In genomic region chr1:133596298-133597007, GRCm38 (mm10) we compare ENCODE assay signal across 9 mouse cellular contexts. TPM values are rescaled to one million over a fixed set of nuclear protein-coding genes. Genes with fewer than 3 reads are reported as not detected.
DNase-seq lines count a peak whose midpoint lies in the region; ATAC-seq lines count a peak whose summit lies in the region.
"Had no signal": no experiment of that assay in that cellular context is flagged by ENCODE, and none has a peak within 500 bp of the region (broad histone marks: within the 10 kb centered on the region; RNA-seq: fewer than 3 reads in every experiment).

No protein-coding gene starts in this region.

- H3K27ac ChIP-seq in heart, embryonic 11.5 days (ENCODE audit: low read depth, low read length), result no peak overlapping the region
- H3K27ac ChIP-seq in forebrain, embryonic 16.5 days (ENCODE audit: low read length), result peak overlapping the region; percentile 45

- DNase-seq in heart, postnatal 4 days, result peak; percentile 38
- peak; percentile 25 for DNase-seq in ZHBTc4 (ENCODE audit: low read depth, low spot score)
- DNase-seq in lung, postnatal 36 days, result peak; percentile 16
- DNase-seq in adrenal gland, postnatal 25 days, result no peak
- DNase-seq in adrenal gland, postnatal 36 days, result no peak

- no peak overlapping the region for H3K4me2 ChIP-seq in heart, embryonic 11.5 days
- no peak overlapping the region for H3K4me2 ChIP-seq in forebrain, embryonic 16.5 days (ENCODE audit: low read length)

- no peaks in the 10 kb centered on the region for H3K27me3 ChIP-seq in heart, embryonic 11.5 days (ENCODE audit: control insufficient read depth, insufficient read depth, low read length)
- no peaks in the 10 kb centered on the region for H3K27me3 ChIP-seq in forebrain, embryonic 16.5 days (replicated peaks; ENCODE audit: control insufficient read depth, insufficient read depth, low read length)

- WGBS in heart, embryonic 11.5 days (ENCODE audit: insufficient replicate concordance), result 25% methylated on average over 4 of the region's 4 CpGs
- WGBS in forebrain, embryonic 16.5 days, result 3% methylated on average over 4 of the region's 4 CpGs

- ATAC-seq in heart, embryonic 11.5 days (replicated peaks; ENCODE audit: insufficient number of reproducible peaks, low FRiP score, low TSS enrichment), result no peak
- ATAC-seq in forebrain, embryonic 16.5 days, result peak; percentile 85
- no peak for ATAC-seq in megakaryocyte-erythroid progenitor cell, adult 5-6 weeks (replicated peaks; ENCODE audit: low FRiP score, low TSS enrichment, poor library complexity, severe bottlenecking)

- no peaks in the 10 kb centered on the region for H3K36me3 ChIP-seq in heart, embryonic 11.5 days (ENCODE audit: control insufficient read depth, insufficient read depth, low read length)
- H3K36me3 ChIP-seq in forebrain, embryonic 16.5 days (ENCODE audit: control insufficient read depth, insufficient read depth), result no peaks in the 10 kb centered on the region

- H3K4me3 ChIP-seq in heart, embryonic 11.5 days (ENCODE audit: low read depth, low read length), result no peak overlapping the region
- H3K4me3 ChIP-seq in forebrain, embryonic 16.5 days (replicated peaks; ENCODE audit: low read length), result no peak overlapping the region
- H3K4me3 ChIP-seq: myocyte had no signal

- H3K9ac ChIP-seq in heart, embryonic 11.5 days (ENCODE audit: low read depth, low read length), result no peak overlapping the region
- no peak overlapping the region for H3K9ac ChIP-seq in forebrain, embryonic 16.5 days (replicated peaks; ENCODE audit: low read depth, low read length)

- no peaks in the 10 kb centered on the region for H3K4me1 ChIP-seq in heart, embryonic 11.5 days (ENCODE audit: control insufficient read depth, insufficient read depth, low read length)
- H3K4me1 ChIP-seq in forebrain, embryonic 16.5 days (replicated peaks; ENCODE audit: control insufficient read depth, insufficient read depth, low read length), result peaks cover 6% of the 10 kb centered on the region

- no peaks in the 10 kb centered on the region for H3K9me3 ChIP-seq in heart, embryonic 11.5 days (replicated peaks; ENCODE audit: control insufficient read depth, low read length)
- no peaks in the 10 kb centered on the region for H3K9me3 ChIP-seq in forebrain, embryonic 16.5 days (ENCODE audit: control insufficient read depth, low read length)

RNA-seq across cellular contexts. Expression of gene Snrpe, which starts 13.6 kb away (rescaled TPM):
- 100 to 1,000 TPM; 144 to 149 TPM for total RNA-seq in heart, postnatal 4 days (2021)
- 489 and 500 TPM in 2 replicates for polyA plus RNA-seq in heart, embryonic 11.5 days (2014; fragmentation: Nextera tagmentation; extraction: Ambion mirVana)
- 490 and 513 TPM in 2 replicates for polyA plus RNA-seq in forebrain, embryonic 16.5 days (2015; fragmentation: Nextera tagmentation; extraction: Ambion mirVana)
- 649 and 758 TPM in 2 replicates for total RNA-seq in megakaryocyte-erythroid progenitor cell, adult 5-6 weeks (2014; fragmentation: Nextera tagmentation)
- 342 and 504 TPM in 2 replicates for total RNA-seq in megakaryocyte-erythroid progenitor cell, adult 5-6 weeks (2017)
- 107 and 123 TPM in 2 replicates for total RNA-seq in adrenal gland, postnatal 25 days (2021)
- 100 to 1,000 TPM; 116 TPM for total RNA-seq in adrenal gland, postnatal 36 days (2021)

Comparison
In these comparisons a context has a peak if more than half of its experiments do, and no peak if none do; other contexts are left out.
1. DNase-seq: peak in heart, postnatal 4 days (single experiment), ZHBTc4 (single experiment) and lung, postnatal 36 days (single experiment); none in adrenal gland, postnatal 25 days (single experiment) and adrenal gland, postnatal 36 days (0 of 2).